Mouse (Mus musculus) spleen, adult 2 months (tissue): ENCODE data around the gene Gpr156.

Experiments used
- CTCF ChIP-seq: fragments of 200-500 bp; IDR thresholded peaks from 2 replicates; pipeline ENCODE4 v1.5.1; 2011; ENCODE audit warnings: mild to moderate bottlenecking, inconsistent platforms; ENCODE audit not compliant: insufficient read depth, insufficient read length, insufficient replicate concordance; ENCODE audit errors: extremely low read depth
- POLR2A ChIP-seq: fragments of 200-500 bp; IDR thresholded peaks from 2 replicates; pipeline ENCODE4 v1.6.1; 2011; ENCODE audit warnings: low read depth, low read length, inconsistent platforms

DNA sequence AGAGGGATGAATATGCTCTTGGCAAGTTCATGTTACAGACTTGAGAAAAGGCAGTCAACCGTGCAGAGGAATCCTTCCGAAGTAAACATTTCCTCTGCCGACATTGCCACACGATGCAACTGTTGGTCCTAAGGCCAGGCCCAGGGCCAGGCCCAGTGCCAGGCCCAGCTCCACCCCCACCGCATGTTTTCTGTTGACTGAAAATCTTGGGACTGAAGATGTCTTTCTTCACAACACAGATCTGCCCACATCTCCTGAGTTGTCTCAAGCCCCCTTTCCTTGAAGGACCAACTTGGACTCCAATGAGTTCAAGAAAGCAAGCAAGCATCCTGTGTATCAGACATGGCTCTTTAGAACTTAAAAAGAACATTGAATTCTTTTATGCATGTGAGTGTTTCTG is 92.1 kb downstream of the Gpr156 start:
- TF ChIP-seq CTCF (no peak), POLR2A (no peak)
